Mouse (Mus musculus): ENCODE measurements at regions not wholly inside any gene's neighbourhood (a gene's known extent, or its start where the extent isn't known, plus 50 kb on each side); places are given as distances from the start of the nearest gene placed in this dataset.

- TF ChIP-seq CTCF (IDR thresholded peaks at IDR 0.05; ENCODE audit: low read depth, low read length) (no peak), GATA1 (IDR thresholded peaks at IDR 0.05; ENCODE audit: borderline replicate concordance, low read length) (no peak), TAL1 (conservative IDR thresholded peaks at IDR 0.05; ENCODE audit: low read depth, low read length) (no peak), POLR2AphosphoS5 (IDR thresholded peaks at IDR 0.05; ENCODE audit: insufficient replicate concordance, low read depth, low read length) (no peak), GATA2 (IDR thresholded peaks at IDR 0.05; ENCODE audit: borderline replicate concordance, low read depth, low read length) (no peak)
Measured at GRCm38 (mm10) chr14:46530452-46530851, 140.0 kb upstream of the Bmp4 start.

Data from G1E (cell line).